Comparison of ENCODE assay signal across 8 mouse cellular contexts in the genomic region with DNA sequence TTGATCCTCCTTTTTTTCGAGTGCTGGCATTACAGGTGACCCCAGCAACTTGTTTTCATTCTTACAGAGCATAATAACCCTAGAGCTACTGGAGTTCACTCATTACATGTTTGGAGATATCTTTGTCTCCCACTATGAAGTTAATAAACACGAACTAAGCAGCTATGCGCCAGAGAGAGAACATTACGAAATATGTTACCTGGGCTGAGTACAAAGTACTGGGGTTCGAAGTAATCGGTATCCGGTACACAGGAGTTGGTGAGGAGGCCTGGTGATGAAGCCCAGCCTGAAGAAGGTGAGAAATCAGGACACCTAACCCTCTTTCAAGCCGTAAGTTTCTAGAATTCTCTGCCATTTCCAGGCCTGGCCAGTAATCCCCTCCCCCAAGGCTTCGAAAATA. TPM values are rescaled to one million over a fixed set of nuclear protein-coding genes. Genes with fewer than 3 reads are reported as not detected.
DNase-seq lines count a peak whose midpoint lies in the region; ATAC-seq and TF ChIP-seq lines count a peak whose summit lies in the region.

No protein-coding gene starts in this region.

- DNase-seq in heart, adult 2 months: no peak
- no peak for DNase-seq in heart, adult 18-20 months
- DNase-seq in thymus, postnatal 0 days (ENCODE audit: low spot score): peak; percentile 2
- no peak for DNase-seq in thymus, postnatal 14 days
- DNase-seq in natural killer cell, adult 2 months (ENCODE audit: low spot score in 2 of 2): no peak
- DNase-seq in cerebellum, postnatal 25 days: no peak
- DNase-seq in B cell, adult 2 months: no peak

- peak overlapping the region; percentile 99 for H3K4me3 ChIP-seq in heart, adult 2 months
- H3K4me3 ChIP-seq in liver, embryonic 15.5 days (replicated peaks): peak overlapping the region; percentile 90

- no peaks in the 10 kb centered on the region for H3K9me3 ChIP-seq in liver, embryonic 15.5 days (replicated peaks)

- H3K36me3 ChIP-seq in heart, adult 2 months (ENCODE audit: control insufficient read depth, insufficient read depth, low read length): 0 out of 2 replicates have a peak, but pooled peaks cover 8% of the 10 kb centered on the region
- H3K36me3 ChIP-seq in liver, embryonic 15.5 days (replicated peaks): peaks cover 39% of the 10 kb centered on the region

- no peak overlapping the region; the same call in 1 of the 2 replicates for H3K27ac ChIP-seq in heart, adult 2 months
- H3K27ac ChIP-seq in liver, embryonic 15.5 days (replicated peaks): peak overlapping the region; percentile 77

- no peak for TF ChIP-seq EP300 in heart, adult 2 months (IDR thresholded peaks at IDR 0.05; ENCODE audit: insufficient read depth, low read depth, low read length)

- peak; percentile 27 for ATAC-seq in liver, embryonic 15.5 days (ENCODE audit: insufficient read depth)

- H3K27me3 ChIP-seq in heart, adult 2 months (ENCODE audit: control insufficient read depth, insufficient read depth, low read length): no peaks in the 10 kb centered on the region
- H3K27me3 ChIP-seq in liver, embryonic 15.5 days: no peaks in the 10 kb centered on the region

- intact Hi-C loops in heart, adult 2 months (cut with DNase I): loop anchor here (1.0 kb wide), 1 partner anchor 15 kb away; a partner anchor contains a TSS

- H3K4me1 ChIP-seq in heart, adult 2 months (ENCODE audit: control insufficient read depth, insufficient read depth, low read length): peaks cover 9% of the 10 kb centered on the region
- H3K4me1 ChIP-seq in liver, embryonic 15.5 days (replicated peaks): peaks cover 27% of the 10 kb centered on the region

- peaks cover 4% of the 10 kb centered on the region; the same call in 1 of the 2 replicates for H3K79me2 ChIP-seq in heart, adult 2 months (replicated peaks; ENCODE audit: control insufficient read depth, insufficient read depth, low read length)

- H3K4me2 ChIP-seq in liver, embryonic 15.5 days: peak overlapping the region; percentile 84

- 63% methylated on average over 9 of the region's 9 CpGs for WGBS in heart, adult 2 months
- 64% methylated on average over 9 of the region's 9 CpGs for WGBS in liver, embryonic 15.5 days (ENCODE audit: insufficient replicate concordance)

- no peak overlapping the region for H3K9ac ChIP-seq in heart, adult 2 months (ENCODE audit: low read depth, low read length)
- peak overlapping the region; percentile 79 for H3K9ac ChIP-seq in liver, embryonic 15.5 days

- no peak for TF ChIP-seq CTCF in heart, adult 2 months (IDR thresholded peaks at IDR 0.05)

- TF ChIP-seq POLR2A in heart, adult 2 months (IDR thresholded peaks at IDR 0.05; ENCODE audit: insufficient read depth, low read depth, low read length): no peak

RNA-seq across cellular contexts. Expression of a gene that starts 0.7 kb away (rescaled TPM):
- total RNA-seq in heart, adult 2 months (2021): 10 to 100 TPM; 25.9 to 32.7 TPM
- polyA plus RNA-seq in heart, adult 2 months (2012; rRNA removed): 40.1 and 41.3 TPM in 2 replicates
- total RNA-seq in heart, adult 18-20 months (2021): 10 to 100 TPM; 26.4 to 28.8 TPM
- polyA plus RNA-seq in thymus, postnatal 0 days (2015; fragmentation: Nextera tagmentation; extraction: Ambion mirVana): 39.0 and 44.0 TPM in 2 replicates
- polyA plus RNA-seq in liver, embryonic 15.5 days (2015; fragmentation: Nextera tagmentation; extraction: Ambion mirVana): 33.1 and 39.1 TPM in 2 replicates

RNA-seq across cellular contexts. Expression of a gene that starts 0.8 kb away (rescaled TPM):
- total RNA-seq in heart, adult 2 months (2021): 10 to 100 TPM; 68.3 to 97.4 TPM
- 25.4 and 29.8 TPM in 2 replicates for polyA plus RNA-seq in heart, adult 2 months (2012; rRNA removed)
- 10 to 100 TPM; 84.8 to 94.3 TPM for total RNA-seq in heart, adult 18-20 months (2021)
- 87.5 and 92.2 TPM in 2 replicates for polyA plus RNA-seq in thymus, postnatal 0 days (2015; fragmentation: Nextera tagmentation; extraction: Ambion mirVana)
- polyA plus RNA-seq in liver, embryonic 15.5 days (2015; fragmentation: Nextera tagmentation; extraction: Ambion mirVana): 32.8 and 37.5 TPM in 2 replicates

RNA-seq across cellular contexts. Expression of a gene that starts 15.8 kb away (rescaled TPM):
- 10 to 100 TPM; 20.8 to 22.9 TPM for total RNA-seq in heart, adult 2 months (2021)
- 28.8 and 33.0 TPM in 2 replicates for polyA plus RNA-seq in heart, adult 2 months (2012; rRNA removed)
- total RNA-seq in heart, adult 18-20 months (2021): 10 to 100 TPM; 21.8 to 23.5 TPM
- polyA plus RNA-seq in thymus, postnatal 0 days (2015; fragmentation: Nextera tagmentation; extraction: Ambion mirVana): 44.2 and 47.8 TPM in 2 replicates
- polyA plus RNA-seq in liver, embryonic 15.5 days (2015; fragmentation: Nextera tagmentation; extraction: Ambion mirVana): 18.6 and 20.1 TPM in 2 replicates

RNA-seq across cellular contexts. Expression of a gene that starts 15.9 kb away (rescaled TPM):
- total RNA-seq in heart, adult 2 months (2021): under 1 TPM in 1 of 2 experiments, not detected in 1; 0.16 TPM
- 0.20 and 0.25 TPM in 2 replicates for polyA plus RNA-seq in heart, adult 2 months (2012; rRNA removed)
- not detected for total RNA-seq in heart, adult 18-20 months (2021)
- 0.76 and 1.4 TPM in 2 replicates for polyA plus RNA-seq in thymus, postnatal 0 days (2015; fragmentation: Nextera tagmentation; extraction: Ambion mirVana)
- polyA plus RNA-seq in liver, embryonic 15.5 days (2015; fragmentation: Nextera tagmentation; extraction: Ambion mirVana): 0.21 and 0.33 TPM in 2 replicates

RNA-seq across cellular contexts. Expression of a gene that starts 25.2 kb away (rescaled TPM):
- total RNA-seq in heart, adult 2 months (2021): under 1 TPM; 0.13 to 0.23 TPM
- polyA plus RNA-seq in heart, adult 2 months (2012; rRNA removed): 0.21 and 0.29 TPM in 2 replicates
- total RNA-seq in heart, adult 18-20 months (2021): under 1 TPM; 0.15 to 0.18 TPM
- polyA plus RNA-seq in thymus, postnatal 0 days (2015; fragmentation: Nextera tagmentation; extraction: Ambion mirVana): 0.91 and 1.1 TPM in 2 replicates
- polyA plus RNA-seq in liver, embryonic 15.5 days (2015; fragmentation: Nextera tagmentation; extraction: Ambion mirVana): 0.07 and 0.18 TPM in 2 replicates
